Mouse (Mus musculus) midbrain, embryonic 14.5 days (tissue): ENCODE results near the gene Tmem185b. TPM values are rescaled to one million over a fixed set of nuclear protein-coding genes. Genes with fewer than 3 reads are reported as not detected.

ENCODE experiments used
- ATAC-seq: fragments of 200-750 bp; cut with Nextera tagmentation; 2 replicates; pipeline ENCODE4 v1.8.0; 2017; ENCODE audit warnings: moderate number of reproducible peaks, moderate library complexity; ENCODE audit not compliant: low FRiP score, low TSS enrichment
- DNase-seq: peaks from one replicate; pipeline ENCODE4 v3.0.0-alpha.2; 2015
- H3K27ac ChIP-seq: fragments of 300-500 bp; sonication (generic); replicated peaks from 2 replicates; pipeline ENCODE4 v1.5.1; 2014; ENCODE audit warnings: mild to moderate bottlenecking, low read depth, low read length, moderate library complexity
- H3K27me3 ChIP-seq: fragments of 300-500 bp; sonication (generic); 2 replicates; pipeline ENCODE4 v1.6.1; 2014; ENCODE audit warnings: low read length, control low read depth, mixed read lengths; ENCODE audit not compliant: control insufficient read depth, insufficient read depth
- H3K36me3 ChIP-seq: fragments of 300-500 bp; sonication (generic); 2 replicates; pipeline ENCODE4 v1.6.1; 2014; ENCODE audit warnings: low read length, control low read depth; ENCODE audit not compliant: control insufficient read depth, insufficient read depth
- H3K4me1 ChIP-seq: fragments of 300-500 bp; sonication (generic); 2 replicates; pipeline ENCODE4 v1.6.1; 2014; ENCODE audit warnings: mild to moderate bottlenecking, antibody characterized with exemption, low read length, control low read depth; ENCODE audit not compliant: control insufficient read depth, insufficient read depth
- H3K4me2 ChIP-seq: fragments of 300-500 bp; sonication (generic); 2 replicates; pipeline ENCODE4 v1.6.1; 2014; ENCODE audit warnings: mild to moderate bottlenecking, low read length, moderate library complexity
- H3K4me3 ChIP-seq: fragments of 300-500 bp; sonication (generic); replicated peaks from 2 replicates; pipeline ENCODE4 v1.5.1; 2014; ENCODE audit warnings: low read depth, low read length
- H3K9ac ChIP-seq: fragments of 300-500 bp; sonication (generic); replicated peaks from 2 replicates; pipeline ENCODE4 v1.6.1; 2014; ENCODE audit warnings: mild to moderate bottlenecking, low read length, moderate library complexity
- H3K9me3 ChIP-seq: fragments of 300-500 bp; sonication (generic); 2 replicates; pipeline ENCODE4 v1.6.1; 2016; ENCODE audit warnings: low read length, control low read depth, mixed read lengths; ENCODE audit not compliant: control insufficient read depth
- WGBS: fragments of 180-500 bp; shearing (Covaris S2); extraction: QIAGEN DNeasy Blood & Tissue Kit; methylation state at CpG from one replicate; pipeline ENCODE4 v1.1.7; 2014; 5-methylcytosine and 5-hydroxymethylcytosine counted together
- polyA plus RNA-seq: library from polyadenylated mRNA; unstranded; fragments of >200 nt; fragmentation: Nextera tagmentation; extraction: Ambion mirVana; gene quantifications from 2 replicates; pipeline ENCODE4 v1.2.1, GENCODE M21; 2014

The Tmem185b gene
- polyA plus RNA-seq, 1 experiment from 2014 or later, result 19.8 TPM

DNA sequence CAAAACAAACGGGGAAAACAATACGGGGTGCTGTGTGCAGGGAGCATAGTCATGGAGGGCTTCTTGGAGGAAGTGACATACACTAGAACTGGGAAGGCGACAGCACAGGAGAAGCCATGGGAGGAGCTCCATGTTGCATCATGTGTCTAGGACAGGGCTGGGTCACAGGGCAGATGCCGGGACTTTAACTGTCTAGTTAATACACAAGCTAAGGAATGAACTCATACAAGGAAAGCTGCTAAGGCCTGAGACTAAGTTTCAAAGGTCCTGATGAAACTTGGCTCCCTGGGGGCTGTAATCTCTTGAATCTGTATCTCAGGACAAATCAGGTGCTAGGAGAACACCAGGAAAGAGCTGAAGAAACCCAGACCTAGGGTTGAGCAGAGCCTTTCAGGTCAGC lies 3.2 kb upstream of the Tmem185b start:
- no peak overlapping the region for H3K4me2 ChIP-seq
- no peaks in the 10 kb centered on the region for H3K9me3 ChIP-seq
- no peak overlapping the region for H3K9ac ChIP-seq
- no peak overlapping the region for H3K4me3 ChIP-seq
- no peak for ATAC-seq
- no peak for DNase-seq
- 81% methylated on average over 4 of the region's 4 CpGs for WGBS
- H3K4me1 ChIP-seq, result peaks cover 27% of the 10 kb centered on the region
- no peaks in the 10 kb centered on the region for H3K27me3 ChIP-seq
- no peaks in the 10 kb centered on the region for H3K36me3 ChIP-seq
- no peak overlapping the region for H3K27ac ChIP-seq

DNA sequence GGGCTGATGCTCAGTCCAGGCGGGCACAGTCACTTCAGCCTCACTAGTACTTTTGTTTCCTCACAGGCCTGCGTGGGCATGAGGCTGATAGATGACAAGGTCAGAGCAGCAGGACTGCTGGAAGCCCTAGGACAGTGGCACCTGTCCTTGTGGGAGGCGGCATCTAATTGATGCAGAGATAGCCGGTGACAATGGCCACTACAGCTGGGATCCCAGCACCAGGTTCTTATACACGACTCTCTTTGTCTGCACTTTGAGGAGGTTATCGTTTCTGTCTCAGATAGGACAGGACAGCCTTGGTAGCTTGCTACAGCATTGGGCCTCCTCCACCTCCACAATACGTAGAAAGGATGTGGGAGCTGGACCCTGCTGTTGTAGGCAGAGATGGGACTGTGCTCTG lies 2.6 kb upstream of the Tmem185b start:
- H3K27me3 ChIP-seq, result no peaks in the 10 kb centered on the region
- H3K4me3 ChIP-seq, result no peak overlapping the region
- peaks cover 27% of the 10 kb centered on the region for H3K4me1 ChIP-seq
- H3K9ac ChIP-seq, result no peak overlapping the region
- no peak for DNase-seq
- H3K27ac ChIP-seq, result no peak overlapping the region
- H3K36me3 ChIP-seq, result peaks cover 2% of the 10 kb centered on the region; the same call in 1 of the 2 replicates
- H3K4me2 ChIP-seq, result no peak overlapping the region
- ATAC-seq, result no peak
- 82% methylated on average over 7 of the region's 7 CpGs for WGBS
- H3K9me3 ChIP-seq, result no peaks in the 10 kb centered on the region

DNA sequence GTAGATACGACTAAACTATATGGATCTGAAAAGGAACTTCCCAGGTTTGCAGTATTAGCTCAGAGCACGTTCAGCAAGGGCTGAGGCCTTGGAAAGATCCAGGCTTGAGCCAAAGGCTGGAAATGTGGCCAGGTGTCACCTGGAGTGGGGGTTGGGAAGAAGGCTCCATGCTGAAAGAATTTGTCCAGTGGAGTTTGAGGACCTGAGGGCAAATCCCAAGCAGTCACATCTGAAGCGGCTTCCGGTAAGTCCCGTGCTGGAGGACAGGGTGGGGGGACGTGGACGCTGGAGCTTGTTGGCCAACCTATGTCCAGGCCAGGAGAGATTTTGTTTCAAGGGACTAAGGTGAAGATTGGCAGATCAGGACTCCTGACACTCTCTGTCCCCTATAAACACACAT lies 2.1 kb upstream of the Tmem185b start:
- Histone ChIP-seq H3K27ac (no peak overlapping the region), H3K4me2 (no peak overlapping the region), H3K9ac (no peak overlapping the region), H3K36me3 (peaks cover 5% of the 10 kb centered on the region), H3K4me3 (no peak overlapping the region), H3K4me1 (peaks cover 27% of the 10 kb centered on the region), H3K27me3 (no peaks in the 10 kb centered on the region), H3K9me3 (no peaks in the 10 kb centered on the region)
- 96% methylated on average over 7 of the region's 7 CpGs for WGBS
- DNase-seq (no peak), ATAC-seq (no peak)

DNA sequence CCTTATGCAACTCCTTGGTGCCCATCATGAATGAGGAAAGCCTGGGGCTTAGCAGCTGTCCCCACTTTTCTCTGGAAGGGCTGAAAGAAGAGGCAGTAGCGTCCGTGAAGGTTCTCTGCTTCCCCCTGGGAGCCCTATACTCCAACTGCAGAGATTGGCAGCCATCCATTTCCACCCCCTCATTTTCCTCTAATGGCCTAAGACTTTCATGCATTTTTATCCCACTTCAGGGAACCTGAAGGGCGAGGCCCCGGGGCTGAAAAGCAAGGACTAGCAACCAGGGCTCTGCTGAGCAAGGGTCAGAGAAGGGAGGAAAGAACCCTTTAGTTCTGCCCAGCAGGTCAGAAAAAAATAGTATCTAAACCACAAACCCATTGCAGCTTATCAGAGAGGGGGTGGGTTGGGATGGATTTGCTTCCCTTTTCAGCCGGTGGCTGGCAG lies 936 bp upstream of the Tmem185b start:
- H3K9ac ChIP-seq, result peak overlapping the region; percentile 79
- peaks cover 27% of the 10 kb centered on the region for H3K4me1 ChIP-seq
- H3K27ac ChIP-seq, result no peak overlapping the region
- DNase-seq (peak; percentile 73), ATAC-seq (no peak)
- H3K36me3 ChIP-seq, result peaks cover 17% of the 10 kb centered on the region
- peak overlapping the region; percentile 66 for H3K4me3 ChIP-seq
- 11% methylated on average over 5 of the region's 5 CpGs for WGBS
- no peaks in the 10 kb centered on the region for H3K27me3 ChIP-seq
- H3K9me3 ChIP-seq, result no peaks in the 10 kb centered on the region
- H3K4me2 ChIP-seq, result peak overlapping the region; percentile 86

DNA sequence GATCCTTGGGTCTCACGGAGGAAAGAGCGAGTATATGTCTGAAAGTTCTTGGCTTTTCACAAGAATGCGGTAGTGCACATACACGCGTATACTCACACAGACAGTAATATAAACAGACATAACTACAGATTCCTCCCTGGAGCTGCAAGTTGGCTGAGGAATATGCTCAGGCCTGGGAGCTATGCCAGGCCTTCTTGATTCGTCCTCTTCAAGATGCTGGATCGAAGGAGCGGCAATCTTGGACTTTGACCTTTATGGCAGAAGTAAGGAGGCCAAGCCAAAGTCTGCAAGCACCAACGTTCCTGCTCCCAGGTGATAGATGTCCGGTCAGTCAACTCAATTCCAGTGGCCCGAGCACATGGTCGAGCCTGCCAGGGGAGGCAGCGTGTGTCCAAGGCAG lies 5.0 kb downstream of the Tmem185b start:
- Histone ChIP-seq H3K4me3 (no peak overlapping the region), H3K36me3 (peaks cover 18% of the 10 kb centered on the region), H3K9ac (no peak overlapping the region), H3K9me3 (no peaks in the 10 kb centered on the region), H3K4me1 (peaks cover 11% of the 10 kb centered on the region), H3K27me3 (no peaks in the 10 kb centered on the region), H3K27ac (no peak overlapping the region), H3K4me2 (no peak overlapping the region)
- ATAC-seq, result no peak
- WGBS, result 94% methylated on average over 13 of the region's 13 CpGs
- no peak for DNase-seq

DNA sequence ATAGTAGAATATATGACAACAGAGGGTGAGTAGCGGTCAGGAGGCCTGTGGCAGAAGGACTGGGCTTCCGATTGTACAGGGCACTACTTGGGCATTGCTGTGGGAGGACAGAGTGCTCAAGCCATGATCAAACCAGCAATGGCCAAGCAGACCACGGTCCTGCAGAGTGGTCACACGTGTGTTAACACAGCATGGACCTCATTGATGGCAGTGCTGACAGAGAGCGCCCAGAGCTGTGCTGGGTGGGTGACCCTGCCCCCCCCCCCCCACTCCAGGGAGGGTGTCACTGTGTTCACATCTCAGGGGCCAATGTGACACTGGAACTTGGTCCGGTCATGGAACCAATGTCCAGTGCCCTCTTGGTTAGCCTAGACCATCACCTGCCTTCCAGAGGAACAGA lies 6.2 kb downstream of the Tmem185b start:
- Histone ChIP-seq H3K4me1 (0 out of 2 replicates have a peak, but pooled peaks cover 3% of the 10 kb centered on the region), H3K4me3 (no peak overlapping the region), H3K9me3 (no peaks in the 10 kb centered on the region), H3K36me3 (peaks cover 18% of the 10 kb centered on the region), H3K27ac (no peak overlapping the region), H3K27me3 (no peaks in the 10 kb centered on the region), H3K4me2 (no peak overlapping the region), H3K9ac (no peak overlapping the region)
- ATAC-seq, result peak; percentile 62
- DNase-seq, result no peak
- 98% methylated on average over 6 of the region's 6 CpGs for WGBS

DNA sequence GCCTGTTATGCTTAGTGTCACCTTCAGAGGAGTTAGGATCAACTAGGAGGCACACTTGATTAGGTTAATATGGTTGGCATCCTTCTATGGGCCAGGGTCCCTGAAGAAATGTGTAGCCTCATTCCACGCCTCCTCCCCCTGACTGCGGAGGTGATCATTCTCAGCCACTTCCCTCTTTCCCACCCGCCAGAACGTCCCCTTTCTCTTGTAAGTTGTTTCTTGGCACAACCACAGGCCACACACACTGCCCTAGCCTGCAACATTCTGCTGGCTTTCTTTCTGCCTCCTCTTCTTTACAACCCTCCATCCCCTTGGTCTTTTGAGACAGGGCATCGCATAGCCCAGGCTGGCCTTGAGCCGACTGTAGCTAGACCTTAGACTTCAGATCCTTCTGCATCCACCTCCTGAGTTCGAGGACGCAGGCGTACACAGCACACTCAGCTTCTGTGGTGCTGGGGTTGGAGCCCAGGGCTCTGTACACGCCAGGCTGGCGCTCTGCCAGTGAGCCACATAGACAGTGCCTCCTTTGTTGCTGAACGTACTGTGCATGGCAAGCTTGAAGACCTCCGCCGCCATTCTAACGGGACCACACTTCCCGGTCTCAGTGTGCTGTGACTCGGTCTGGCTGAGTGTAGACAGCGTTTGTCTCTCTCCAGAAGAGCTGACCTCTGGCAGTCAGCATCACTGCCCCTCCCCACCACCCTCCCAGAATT lies 7.3 kb downstream of the Tmem185b start:
- Histone ChIP-seq H3K36me3 (peaks cover 16% of the 10 kb centered on the region), H3K9me3 (no peaks in the 10 kb centered on the region), H3K27me3 (no peaks in the 10 kb centered on the region), H3K4me3 (no peak overlapping the region), H3K27ac (no peak overlapping the region), H3K4me1 (no peaks in the 10 kb centered on the region), H3K9ac (no peak overlapping the region), H3K4me2 (no peak overlapping the region)
- 88% methylated on average over 18 of the region's 18 CpGs for WGBS
- DNase-seq (peak; percentile 57), ATAC-seq (0 out of 2 replicates have a peak, but pooled peaks have one; percentile 31)

DNA sequence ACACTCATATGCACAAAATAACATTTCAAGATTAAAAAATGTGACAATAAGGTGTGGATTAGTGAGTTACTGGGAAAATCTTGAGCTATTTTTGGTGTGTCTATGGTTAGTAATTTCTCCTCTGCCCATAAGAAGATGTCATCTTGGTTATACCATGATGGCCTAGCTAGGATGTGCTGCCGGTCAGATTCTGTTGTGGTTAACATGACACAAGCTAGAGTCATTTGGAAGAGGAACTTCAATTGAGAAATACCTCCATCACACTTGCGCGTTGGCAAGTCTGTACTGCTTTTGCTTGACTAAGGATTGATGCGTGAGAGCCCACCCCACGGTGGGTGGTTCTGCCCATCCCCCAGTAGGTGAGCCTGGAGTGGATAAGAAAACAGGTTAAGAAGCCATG lies 8.4 kb downstream of the Tmem185b start:
- ATAC-seq (no peak), DNase-seq (no peak)
- H3K27me3 ChIP-seq, result no peaks in the 10 kb centered on the region
- WGBS, result over 99% methylated on average over 5 of the region's 5 CpGs
- no peak overlapping the region for H3K4me2 ChIP-seq
- H3K36me3 ChIP-seq, result peaks cover 7% of the 10 kb centered on the region; the same call in 1 of the 2 replicates
- no peak overlapping the region for H3K4me3 ChIP-seq
- H3K27ac ChIP-seq, result no peak overlapping the region
- no peaks in the 10 kb centered on the region for H3K4me1 ChIP-seq
- H3K9me3 ChIP-seq, result no peaks in the 10 kb centered on the region
- H3K9ac ChIP-seq, result no peak overlapping the region

DNA sequence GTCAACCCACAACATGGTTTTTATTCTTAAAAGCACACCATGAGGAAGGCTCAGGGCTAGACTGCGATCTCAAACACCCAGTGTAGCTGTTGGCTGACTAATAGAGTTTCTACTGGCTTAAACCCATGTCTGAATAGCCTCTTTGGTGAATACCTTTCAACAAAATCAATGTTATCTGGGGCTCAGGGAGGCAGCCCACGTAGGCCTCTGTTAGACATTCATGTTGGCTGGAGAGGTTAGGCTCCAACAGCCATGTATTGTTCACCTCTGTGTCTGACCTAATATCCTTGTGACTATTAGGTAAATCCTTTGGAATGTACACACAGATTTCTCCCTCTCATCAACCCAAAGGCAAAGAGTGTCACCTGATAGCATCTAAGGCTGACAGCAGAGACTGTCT lies 10.2 kb downstream of the Tmem185b start:
- no peaks in the 10 kb centered on the region for H3K36me3 ChIP-seq
- no peaks in the 10 kb centered on the region for H3K9me3 ChIP-seq
- no peak overlapping the region for H3K4me3 ChIP-seq
- H3K4me1 ChIP-seq, result no peaks in the 10 kb centered on the region
- no peak overlapping the region for H3K4me2 ChIP-seq
- WGBS, result 93% methylated on average over 2 of the region's 2 CpGs
- no peak for DNase-seq
- H3K27ac ChIP-seq, result no peak overlapping the region
- ATAC-seq, result no peak
- H3K9ac ChIP-seq, result no peak overlapping the region
- H3K27me3 ChIP-seq, result no peaks in the 10 kb centered on the region
